Mouse (Mus musculus) limb, embryonic 14.5 days (tissue): ENCODE measurements around the gene Rabgap1l. TPM values are rescaled to one million over a fixed set of nuclear protein-coding genes. Genes with fewer than 3 reads are reported as not detected.

ENCODE experiments used
- ATAC-seq: fragments of 200-750 bp; cut with Nextera tagmentation; 2 replicates; pipeline ENCODE4 v1.8.0; 2017; ENCODE audit warnings: low read depth, moderate number of reproducible peaks, moderate TSS enrichment; ENCODE audit not compliant: low FRiP score
- DNase-seq: peaks from one replicate; pipeline ENCODE4 v3.0.0-alpha.2; 2015; ENCODE audit warnings: low spot score
- H3K27ac ChIP-seq: fragments of 300-500 bp; sonication (generic); replicated peaks from 2 replicates; pipeline ENCODE4 v1.5.1; 2014; ENCODE audit warnings: low read depth, mild to moderate bottlenecking, low read length, moderate library complexity, mixed read lengths
- H3K27me3 ChIP-seq: fragments of 300-500 bp; sonication (generic); 2 replicates; pipeline ENCODE4 v1.6.1; 2014; ENCODE audit warnings: low read length, mixed read lengths; ENCODE audit not compliant: control insufficient read depth, insufficient read depth
- H3K36me3 ChIP-seq: fragments of 300-500 bp; sonication (generic); 2 replicates; pipeline ENCODE4 v1.6.1; 2014; ENCODE audit warnings: mild to moderate bottlenecking, low read length, moderate library complexity, mixed read lengths; ENCODE audit not compliant: control insufficient read depth, insufficient read depth
- H3K4me1 ChIP-seq: fragments of 300-500 bp; sonication (generic); 2 replicates; pipeline ENCODE4 v1.6.1; 2014; ENCODE audit warnings: antibody characterized with exemption, low read length, mixed read lengths; ENCODE audit not compliant: control insufficient read depth, insufficient read depth
- H3K4me2 ChIP-seq: fragments of 300-500 bp; sonication (generic); replicated peaks from 2 replicates; pipeline ENCODE4 v1.6.1; 2014; ENCODE audit warnings: low read depth, mild to moderate bottlenecking, low read length, moderate library complexity; ENCODE audit not compliant: severe bottlenecking
- H3K4me3 ChIP-seq: fragments of 300-500 bp; sonication (generic); replicated peaks from 2 replicates; pipeline ENCODE4 v1.5.1; 2014; ENCODE audit warnings: low read length
- H3K9ac ChIP-seq: fragments of 300-500 bp; sonication (generic); 2 replicates; pipeline ENCODE4 v1.6.1; 2014; ENCODE audit warnings: mild to moderate bottlenecking, low read depth, low read length, moderate library complexity; ENCODE audit not compliant: severe bottlenecking
- H3K9me3 ChIP-seq: fragments of 300-500 bp; sonication (generic); 2 replicates; pipeline ENCODE4 v1.6.1; 2016; ENCODE audit warnings: low read length; ENCODE audit not compliant: control insufficient read depth
- POLR2A ChIP-seq: fragments of 200-500 bp; IDR thresholded peaks from 2 replicates; pipeline ENCODE4 v1.8.0; 2012; ENCODE audit warnings: inconsistent platforms, mild to moderate bottlenecking, moderate library complexity, borderline replicate concordance; ENCODE audit not compliant: insufficient read depth, insufficient read length; ENCODE audit errors: extremely low read depth
- WGBS: fragments of 180-500 bp; shearing (Covaris S2); extraction: QIAGEN DNeasy Blood & Tissue Kit; methylation state at CpG from one replicate; pipeline ENCODE4 v1.1.7; 2014; 5-methylcytosine and 5-hydroxymethylcytosine counted together
- polyA plus RNA-seq, 2 experiments: library from polyadenylated mRNA; depleted of rRNA in 1 of 2; stranded (reverse) in 1 of 2; unstranded in 1 of 2; fragments of >200 nt; fragmentation: Nextera tagmentation in 1 of 2; extraction: Ambion mirVana in 1 of 2; gene quantifications; 2 replicates each; pipeline versions ENCODE4 v1.2.1 to v1.2.3; 2012 to 2014

Gene Rabgap1l
- polyA plus RNA-seq, 2 experiments: 13.3 to 19.3 TPM

- no peaks in the 10 kb centered on the region for H3K27me3 ChIP-seq
- DNase-seq (no peak), ATAC-seq (no peak)
- no peak for TF ChIP-seq POLR2A
- H3K9me3 ChIP-seq: no peaks in the 10 kb centered on the region
- no peaks in the 10 kb centered on the region; the same call in 1 of the 2 replicates for H3K4me1 ChIP-seq
- no peak overlapping the region for H3K4me2 ChIP-seq
- no peaks in the 10 kb centered on the region for H3K36me3 ChIP-seq
- H3K4me3 ChIP-seq: no peak overlapping the region
- H3K27ac ChIP-seq: no peak overlapping the region
- H3K9ac ChIP-seq: no peak overlapping the region
- WGBS: 32% methylated on average over 4 of the region's 4 CpGs
These were observed 226.6 kb downstream of the Rabgap1l start for GRCm38 (mm10) chr1:160566458-160566857.

- DNase-seq: no peak
- Histone ChIP-seq H3K36me3 (no peaks in the 10 kb centered on the region), H3K27me3 (no peaks in the 10 kb centered on the region), H3K27ac (no peak overlapping the region), H3K4me1 (no peaks in the 10 kb centered on the region), H3K4me2 (no peak overlapping the region), H3K9ac (no peak overlapping the region), H3K4me3 (no peak overlapping the region), H3K9me3 (no peaks in the 10 kb centered on the region)
- whole genome bisulfite sequencing: 51% methylated on average over 1 of the region's 1 CpGs
- no peak for ATAC-seq
- TF ChIP-seq POLR2A: no peak
These were observed 231.6 kb downstream of the Rabgap1l start for GRCm38 (mm10) chr1:160561381-160561780.

- TF ChIP-seq POLR2A: no peak
- H3K27me3 ChIP-seq: no peaks in the 10 kb centered on the region
- no peaks in the 10 kb centered on the region for H3K9me3 ChIP-seq
- H3K9ac ChIP-seq: no peak overlapping the region
- WGBS: 96% methylated on average over 1 of the region's 1 CpGs
- DNase-seq (no peak), ATAC-seq (no peak)
- no peak overlapping the region for H3K27ac ChIP-seq
- H3K36me3 ChIP-seq: no peaks in the 10 kb centered on the region
- no peak overlapping the region for H3K4me2 ChIP-seq
- H3K4me3 ChIP-seq: no peak overlapping the region
- H3K4me1 ChIP-seq: no peaks in the 10 kb centered on the region; the same call in 1 of the 2 replicates
These were observed 242.4 kb downstream of the Rabgap1l start for GRCm38 (mm10) chr1:160550636-160551035.

DNA sequence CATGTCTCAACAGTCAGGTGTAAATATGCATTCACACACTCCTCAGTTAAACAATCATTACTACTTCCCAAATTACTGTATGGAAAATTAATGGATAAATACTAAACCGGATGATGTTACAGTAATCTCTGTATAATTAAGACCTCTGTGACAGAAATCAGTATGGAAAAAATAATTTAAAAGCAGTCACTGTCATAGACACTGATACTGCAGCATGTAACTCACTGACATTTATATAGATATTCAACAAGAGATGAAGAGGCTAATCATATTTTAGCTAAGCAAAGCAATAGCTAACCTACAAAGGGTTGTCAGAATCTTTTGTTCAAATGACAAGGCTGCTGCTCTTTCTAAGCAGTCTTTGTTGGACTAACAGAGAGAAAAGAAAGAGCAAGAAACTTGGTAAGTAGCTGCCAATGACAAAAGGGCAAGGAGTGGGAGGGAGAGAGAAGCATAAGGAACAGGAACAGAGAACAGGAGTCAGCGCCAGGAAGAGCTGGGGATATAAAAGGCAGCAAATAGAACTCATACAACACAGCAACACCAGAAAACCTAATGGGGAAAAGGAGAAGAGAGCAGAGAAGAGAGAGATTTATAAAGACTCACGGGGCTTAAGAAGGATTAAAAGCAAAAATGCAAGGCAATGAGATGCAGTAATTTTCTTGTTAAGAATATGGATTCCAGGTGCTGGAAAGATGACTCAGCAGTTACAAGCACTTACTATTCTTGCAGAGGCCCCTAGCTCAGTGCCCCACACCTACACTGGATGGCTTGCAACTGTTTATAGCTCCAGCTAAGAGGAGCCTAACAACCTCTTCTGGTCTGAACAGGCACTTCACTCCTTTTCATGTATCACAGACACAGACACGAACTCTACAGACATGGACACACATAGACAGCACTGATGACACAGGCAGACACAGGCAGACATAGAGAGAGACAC lies 244.8 kb downstream of the Rabgap1l start:
- H3K4me3 ChIP-seq: no peak overlapping the region
- WGBS: 34% methylated on average over 4 of the region's 4 CpGs
- peak; percentile 52 for DNase-seq
- no peaks in the 10 kb centered on the region for H3K27me3 ChIP-seq
- no peak overlapping the region for H3K4me2 ChIP-seq
- H3K36me3 ChIP-seq: no peaks in the 10 kb centered on the region
- ATAC-seq: peak; percentile 47; the same call in 1 of the 2 replicates
- no peaks in the 10 kb centered on the region; the same call in 1 of the 2 replicates for H3K4me1 ChIP-seq
- no peaks in the 10 kb centered on the region for H3K9me3 ChIP-seq
- H3K9ac ChIP-seq: no peak overlapping the region
- no peak overlapping the region for H3K27ac ChIP-seq
- no peak for TF ChIP-seq POLR2A

GRCm38 (mm10) chr1:160535649-160536048 lies 257.4 kb downstream of the Rabgap1l start:
- no peaks in the 10 kb centered on the region for H3K36me3 ChIP-seq
- peaks cover 4% of the 10 kb centered on the region; the same call in 1 of the 2 replicates for H3K4me1 ChIP-seq
- no peak overlapping the region for H3K27ac ChIP-seq
- no peaks in the 10 kb centered on the region for H3K27me3 ChIP-seq
- no peaks in the 10 kb centered on the region for H3K9me3 ChIP-seq
- no peak overlapping the region for H3K4me3 ChIP-seq
- no peak overlapping the region for H3K4me2 ChIP-seq
- DNase-seq: no peak
- TF ChIP-seq POLR2A: no peak
- H3K9ac ChIP-seq: no peak overlapping the region
- 88% methylated on average over 8 of the region's 8 CpGs for WGBS
- no peak for ATAC-seq
